Mouse (Mus musculus) G1E (cell line): ENCODE measurements at regions not wholly inside any gene's neighbourhood (a gene's known extent, or its start where the extent isn't known, plus 50 kb on each side); places are given as distances from the start of the nearest gene placed in this dataset.

Experiments
- CTCF ChIP-seq: IDR thresholded peaks from 2 replicates; pipeline ENCODE4 v1.5.1; 2012; ENCODE audit warnings: low read depth, low read length, inconsistent platforms, mixed read lengths
- GATA1 ChIP-seq: IDR thresholded peaks from 2 replicates; pipeline ENCODE4 v1.6.1; 2012; ENCODE audit warnings: borderline replicate concordance, low read length, inconsistent platforms, mixed read lengths
- TAL1 ChIP-seq: conservative IDR thresholded peaks from 2 replicates; pipeline ENCODE4 v1.6.1; 2012; ENCODE audit warnings: low read depth, low read length, inconsistent platforms, mixed read lengths

DNA sequence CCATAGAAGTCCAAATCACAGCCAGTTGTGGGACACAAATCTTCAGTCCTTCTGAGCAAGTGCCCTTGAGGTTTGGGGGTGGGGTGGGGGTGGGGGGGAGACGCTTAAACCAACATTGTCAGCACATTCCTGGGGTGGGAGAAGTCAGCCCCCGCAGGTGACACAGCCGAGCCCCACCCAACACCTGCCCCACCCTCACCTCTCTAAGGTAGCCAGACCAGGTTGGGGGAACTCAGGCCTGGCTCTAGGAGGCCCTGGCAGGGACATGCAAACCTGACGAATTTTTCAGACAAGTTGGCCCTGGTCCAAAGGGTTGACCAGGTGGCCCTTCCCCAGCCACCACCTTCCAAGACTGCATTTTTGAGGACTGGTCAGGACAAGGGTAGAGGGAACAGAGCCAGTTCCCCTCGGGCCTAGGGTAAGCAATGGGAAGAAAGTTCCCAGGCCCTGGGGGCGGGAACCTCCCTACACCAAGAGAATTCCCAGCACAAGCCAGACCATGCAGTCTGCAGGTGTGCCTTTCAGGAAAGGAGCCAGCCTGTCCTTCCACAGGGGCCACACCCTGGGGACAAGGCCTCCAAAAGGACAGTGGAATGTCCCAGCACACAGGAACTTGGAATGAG lies 146.9 kb downstream of the Bcl11b start:
- no peak for TF ChIP-seq CTCF
- TF ChIP-seq TAL1, result no peak
- TF ChIP-seq GATA1, result no peak
